Mouse (Mus musculus) kidney, postnatal 0 days (tissue): Measurements from ENCODE around the gene Rgs3. TPM values are rescaled to one million over a fixed set of nuclear protein-coding genes. Genes with fewer than 3 reads are reported as not detected.
A peak's percentile ranks its signal among the peaks of the same experiment; 100 is the strongest.

Experiments
- ATAC-seq: fragments of 200-750 bp; cut with Nextera tagmentation; replicated peaks from 2 replicates; pipeline ENCODE4 v1.8.0; 2017; ENCODE audit warnings: low read depth, moderate number of reproducible peaks, moderate TSS enrichment, moderate library complexity; ENCODE audit not compliant: low FRiP score
- DNase-seq: peaks from one replicate; pipeline ENCODE4 v3.0.0-alpha.2; 2016; ENCODE audit warnings: low spot score
- H3K27ac ChIP-seq: fragments of 300-500 bp; sonication (generic); 2 replicates; pipeline ENCODE4 v1.5.1; 2014; ENCODE audit warnings: mild to moderate bottlenecking
- H3K27me3 ChIP-seq: fragments of 300-500 bp; sonication (generic); 2 replicates; pipeline ENCODE4 v1.6.1; 2014; ENCODE audit warnings: low read length, mixed read lengths; ENCODE audit not compliant: insufficient read depth
- H3K36me3 ChIP-seq: fragments of 300-500 bp; sonication (generic); 2 replicates; pipeline ENCODE4 v1.6.1; 2014; ENCODE audit warnings: low read length, mixed read lengths; ENCODE audit not compliant: insufficient read depth
- H3K4me1 ChIP-seq: fragments of 300-500 bp; sonication (generic); replicated peaks from 2 replicates; pipeline ENCODE4 v1.6.1; 2014; ENCODE audit warnings: antibody characterized with exemption, low read length, mixed read lengths; ENCODE audit not compliant: insufficient read depth
- H3K4me2 ChIP-seq: fragments of 300-500 bp; sonication (generic); 2 replicates; pipeline ENCODE4 v1.6.1; 2014; ENCODE audit warnings: mild to moderate bottlenecking, low read length, moderate library complexity, mixed read lengths
- H3K4me3 ChIP-seq: fragments of 300-500 bp; sonication (generic); replicated peaks from 2 replicates; pipeline ENCODE4 v1.5.1; 2014; ENCODE audit warnings: low read depth, low read length
- H3K9ac ChIP-seq: fragments of 300-500 bp; sonication (generic); 2 replicates; pipeline ENCODE4 v1.6.1; 2014; ENCODE audit warnings: low read depth, low read length
- H3K9me3 ChIP-seq: fragments of 300-500 bp; sonication (generic); replicated peaks from 2 replicates; pipeline ENCODE4 v1.6.1; 2016; ENCODE audit warnings: low read length, inconsistent platforms, mixed read lengths
- CTCF ChIP-seq: IDR thresholded peaks from 2 replicates; pipeline ENCODE4 v1.5.1; 2016; ENCODE audit warnings: antibody characterized with exemption, low read depth, mild to moderate bottlenecking, moderate library complexity
- WGBS: fragments of 180-500 bp; shearing (Covaris S2); extraction: QIAGEN DNeasy Blood & Tissue Kit; methylation state at CpG from one replicate; pipeline ENCODE4 v1.1.7; 2014; 5-methylcytosine and 5-hydroxymethylcytosine counted together
- polyA plus RNA-seq: library from polyadenylated mRNA; unstranded; fragments of >200 nt; fragmentation: Nextera tagmentation; extraction: Ambion mirVana; gene quantifications from 2 replicates; pipeline ENCODE4 v1.2.1, GENCODE M21; 2015

The Rgs3 gene
- 41.4 and 44.3 TPM in 2 replicates for polyA plus RNA-seq

- no peak for ATAC-seq
- WGBS, result 53% methylated on average over 6 of the region's 6 CpGs
- no peak for DNase-seq
These were observed at the start of gene Rgs3 for GRCm38 (mm10) chr4:62559797-62560329. Gene Rgs3 (plus strand): TSS chr4:62559847.

GRCm38 (mm10) chr4:62509946-62510345, 49.7 kb upstream of the Rgs3 start:
- Histone ChIP-seq H3K27ac (no peak overlapping the region), H3K4me3 (no peak overlapping the region), H3K4me1 (no peaks in the 10 kb centered on the region; the same call in 1 of the 2 replicates), H3K9me3 (no peaks in the 10 kb centered on the region), H3K4me2 (no peak overlapping the region), H3K36me3 (peaks cover 40% of the 10 kb centered on the region), H3K27me3 (no peaks in the 10 kb centered on the region), H3K9ac (no peak overlapping the region)
- TF ChIP-seq CTCF, result no peak
- WGBS, result 77% methylated on average over 11 of the region's 11 CpGs
- ATAC-seq, result no peak
- no peak for DNase-seq

More at GRCm38 (mm10) chr4:62559797-62560329, at the start of gene Rgs3:
- Histone ChIP-seq H3K27me3 (no peaks in the 10 kb centered on the region), H3K9me3 (no peaks in the 10 kb centered on the region), H3K4me2 (no peak within 1 kb of the TSS), H3K4me1 (no peaks in the 10 kb centered on the region), H3K9ac (no peak within 1 kb of the TSS), H3K4me3 (no peak within 1 kb of the TSS), H3K36me3 (no peaks in the 10 kb centered on the region), H3K27ac (no peak within 1 kb of the TSS)
- TF ChIP-seq CTCF, result no peak

GRCm38 (mm10) chr4:62513998-62514506, 45.6 kb upstream of the Rgs3 start:
- no peak overlapping the region for H3K4me3 ChIP-seq
- H3K9ac ChIP-seq, result no peak overlapping the region
- no peak; the same call in 1 of the 2 replicates for TF ChIP-seq CTCF
- whole genome bisulfite sequencing, result 60% methylated on average over 11 of the region's 11 CpGs
- no peak overlapping the region for H3K27ac ChIP-seq
- ATAC-seq (no peak), DNase-seq (no peak)
- peaks cover 37% of the 10 kb centered on the region for H3K4me1 ChIP-seq
- H3K9me3 ChIP-seq, result no peaks in the 10 kb centered on the region
- peaks cover 36% of the 10 kb centered on the region for H3K36me3 ChIP-seq
- no peaks in the 10 kb centered on the region for H3K27me3 ChIP-seq
- H3K4me2 ChIP-seq, result no peak overlapping the region

GRCm38 (mm10) chr4:62514995-62515394, 44.7 kb upstream of the Rgs3 start:
- H3K36me3 ChIP-seq, result peaks cover 27% of the 10 kb centered on the region
- TF ChIP-seq CTCF, result no peak
- H3K4me2 ChIP-seq, result no peak overlapping the region
- no peak overlapping the region for H3K4me3 ChIP-seq
- 83% methylated on average over 7 of the region's 7 CpGs for WGBS
- DNase-seq (no peak), ATAC-seq (no peak)
- peaks cover 38% of the 10 kb centered on the region for H3K4me1 ChIP-seq
- H3K27ac ChIP-seq, result peak overlapping the region; percentile 81
- no peaks in the 10 kb centered on the region for H3K27me3 ChIP-seq
- H3K9me3 ChIP-seq, result no peaks in the 10 kb centered on the region
- no peak overlapping the region for H3K9ac ChIP-seq

- Histone ChIP-seq H3K4me3 (no peak overlapping the region), H3K9ac (peak overlapping the region; percentile 1; the same call in 1 of the 2 replicates), H3K27ac (peak overlapping the region; percentile 81), H3K27me3 (no peaks in the 10 kb centered on the region), H3K36me3 (peaks cover 24% of the 10 kb centered on the region), H3K9me3 (no peaks in the 10 kb centered on the region), H3K4me1 (peaks cover 38% of the 10 kb centered on the region), H3K4me2 (0 out of 2 replicates have a peak overlapping the region, but pooled peaks have one; percentile 7)
- no peak for ATAC-seq
- no peak for TF ChIP-seq CTCF
- DNase-seq, result no peak
- WGBS, result 60% methylated on average over 3 of the region's 3 CpGs
These were observed 44.2 kb upstream of the Rgs3 start for GRCm38 (mm10) chr4:62515490-62515889.

GRCm38 (mm10) chr4:62516079-62516478, 43.6 kb upstream of the Rgs3 start:
- Histone ChIP-seq H3K4me2 (0 out of 2 replicates have a peak overlapping the region, but pooled peaks have one; percentile 7), H3K36me3 (peaks cover 19% of the 10 kb centered on the region), H3K4me3 (no peak overlapping the region), H3K27me3 (no peaks in the 10 kb centered on the region), H3K9me3 (no peaks in the 10 kb centered on the region), H3K9ac (peak overlapping the region; percentile 1; the same call in 1 of the 2 replicates), H3K27ac (peak overlapping the region; percentile 81), H3K4me1 (peaks cover 38% of the 10 kb centered on the region)
- TF ChIP-seq CTCF, result peak; percentile 36
- DNase-seq (peak; percentile 60), ATAC-seq (no peak)
- 12% methylated on average over 2 of the region's 2 CpGs for WGBS
